Mouse (Mus musculus) heart, postnatal 0 days (tissue): ENCODE data around the gene Bckdhb.

Experiments used
- CTCF ChIP-seq: IDR thresholded peaks from 2 replicates; pipeline ENCODE4 v1.5.1; 2016; ENCODE audit warnings: antibody characterized with exemption, control low read depth, low read depth
- EP300 ChIP-seq: IDR thresholded peaks from 2 replicates; pipeline ENCODE4 v1.6.1; 2016; ENCODE audit warnings: antibody characterized with exemption, low read depth

GRCm38 (mm10) chr9:84112319-84112718 is 187.4 kb downstream of the Bckdhb start:
- TF ChIP-seq CTCF = no peak
- no peak for TF ChIP-seq EP300
